Mouse (Mus musculus) spleen, adult 2 months (tissue): ENCODE data around the gene Hoxc5.

Experiments used
- CTCF ChIP-seq: fragments of 200-500 bp; IDR thresholded peaks from 2 replicates; pipeline ENCODE4 v1.5.1; 2011; ENCODE audit warnings: mild to moderate bottlenecking, inconsistent platforms; ENCODE audit not compliant: insufficient read depth, insufficient read length, insufficient replicate concordance; ENCODE audit errors: extremely low read depth
- POLR2A ChIP-seq: fragments of 200-500 bp; IDR thresholded peaks from 2 replicates; pipeline ENCODE4 v1.6.1; 2011; ENCODE audit warnings: low read depth, low read length, inconsistent platforms

GRCm38 (mm10) chr15:102996548-102996947, 29.3 kb downstream of the Hoxc5 start:
- TF ChIP-seq CTCF (no peak), POLR2A (no peak)
